ENCODE assay signal across 25 mouse cellular contexts in genomic region chr12:68618337-68618736, GRCm38 (mm10).
DNase-seq lines count a peak whose midpoint lies in the region; ATAC-seq and TF ChIP-seq lines count a peak whose summit lies in the region.
"Had no signal": no experiment of that assay in that cellular context is flagged by ENCODE, and none has a peak within 500 bp of the region (broad histone marks: within the 10 kb centered on the region; RNA-seq: fewer than 3 reads in every experiment).

No protein-coding gene starts in this region.

- H3K27me3 ChIP-seq in hindbrain, postnatal 0 days (ENCODE audit: insufficient read depth, low read length) = no peaks in the 10 kb centered on the region
- no peaks in the 10 kb centered on the region for H3K27me3 ChIP-seq in hindbrain, embryonic 11.5 days (ENCODE audit: control insufficient read depth, insufficient read depth, low read length)
- H3K27me3 ChIP-seq in heart, embryonic 12.5 days (replicated peaks) = no peaks in the 10 kb centered on the region
- H3K27me3 ChIP-seq: CH12.LX; embryonic facial prominence, embryonic 12.5 days; forebrain, embryonic 13.5 days; forebrain, embryonic 15.5 days; Patski had no signal

- H3K9me3 ChIP-seq in hindbrain, postnatal 0 days (ENCODE audit: low read length) = no peaks in the 10 kb centered on the region
- no peaks in the 10 kb centered on the region for H3K9me3 ChIP-seq in hindbrain, embryonic 11.5 days (ENCODE audit: control insufficient read depth, low read length)
- no peaks in the 10 kb centered on the region for H3K9me3 ChIP-seq in heart, embryonic 12.5 days (replicated peaks)
- H3K9me3 ChIP-seq: embryonic facial prominence, embryonic 10.5 days; embryonic facial prominence, embryonic 12.5 days; forebrain, embryonic 13.5 days; forebrain, embryonic 15.5 days had no signal

- no peak overlapping the region for H3K27ac ChIP-seq in hindbrain, postnatal 0 days
- no peak overlapping the region for H3K27ac ChIP-seq in hindbrain, embryonic 11.5 days (ENCODE audit: low read depth, low read length)
- no peak overlapping the region for H3K27ac ChIP-seq in heart, embryonic 12.5 days (ENCODE audit: poor library complexity, severe bottlenecking)
- H3K27ac ChIP-seq: embryonic facial prominence, embryonic 10.5 days; embryonic facial prominence, embryonic 12.5 days; forebrain, embryonic 13.5 days; forebrain, embryonic 15.5 days had no signal

- H3K4me2 ChIP-seq in hindbrain, postnatal 0 days (ENCODE audit: low read depth, low read length) = no peak overlapping the region
- no peak overlapping the region for H3K4me2 ChIP-seq in hindbrain, embryonic 11.5 days (replicated peaks; ENCODE audit: low read depth, low read length)
- H3K4me2 ChIP-seq in heart, embryonic 12.5 days = no peak overlapping the region
- H3K4me2 ChIP-seq: embryonic facial prominence, embryonic 12.5 days; forebrain, embryonic 13.5 days; forebrain, embryonic 15.5 days had no signal

- no peaks in the 10 kb centered on the region for H3K4me1 ChIP-seq in hindbrain, postnatal 0 days (ENCODE audit: insufficient read depth, low read length)
- H3K4me1 ChIP-seq in hindbrain, embryonic 11.5 days (replicated peaks; ENCODE audit: control insufficient read depth, insufficient read depth, low read length) = no peaks in the 10 kb centered on the region
- H3K4me1 ChIP-seq in heart, embryonic 12.5 days (replicated peaks) = no peaks in the 10 kb centered on the region
- H3K4me1 ChIP-seq: embryonic facial prominence, embryonic 10.5 days; embryonic facial prominence, embryonic 12.5 days; forebrain, embryonic 13.5 days; forebrain, embryonic 15.5 days had no signal

- DNase-seq in hindbrain, postnatal 0 days (ENCODE audit: low spot score) = peak; percentile 11
- DNase-seq in hindbrain, embryonic 11.5 days (ENCODE audit: low spot score) = no peak
- DNase-seq in 3T3-L1 (ENCODE audit: low read depth, low spot score) = peak; percentile 6
- peak; percentile 74 for DNase-seq in brain, adult 2 months (ENCODE audit: low read depth, low spot score)
- DNase-seq: adrenal gland, adult 8-10 months; adrenal gland, postnatal 14 days; adrenal gland, postnatal 36 days; B cell, adult 2 months; cerebellum, adult 11-12 months; cerebellum, adult 2 months; cerebellum, adult 9-10 months; cerebellum, postnatal 10 days; cerebellum, postnatal 25 days; forebrain, postnatal 0 days had no signal

- H3K4me3 ChIP-seq in hindbrain, postnatal 0 days (ENCODE audit: low read length) = no peak overlapping the region
- H3K4me3 ChIP-seq in hindbrain, embryonic 11.5 days (ENCODE audit: low read depth, low read length) = no peak overlapping the region
- no peak overlapping the region for H3K4me3 ChIP-seq in heart, embryonic 12.5 days
- H3K4me3 ChIP-seq: embryonic facial prominence, embryonic 10.5 days; embryonic facial prominence, embryonic 12.5 days; forebrain, embryonic 13.5 days; forebrain, embryonic 15.5 days had no signal

- no peak for ATAC-seq in hindbrain, postnatal 0 days
- no peak for ATAC-seq in hindbrain, embryonic 11.5 days (ENCODE audit: low FRiP score)
- ATAC-seq in heart, embryonic 12.5 days (ENCODE audit: insufficient number of reproducible peaks, low FRiP score) = no peak
- ATAC-seq in cerebellum, adult (ENCODE audit: insufficient number of reproducible peaks, low FRiP score, low TSS enrichment) = no peak
- ATAC-seq: activated CD4-positive, CD25-positive, alpha-beta regulatory T cell, adult 4 months; CD4-positive, CD25-positive, alpha-beta regulatory T cell, adult 4 months; forebrain, embryonic 13.5 days; forebrain, embryonic 15.5 days; forebrain, postnatal 0 days; Patski had no signal

- no peaks in the 10 kb centered on the region for H3K36me3 ChIP-seq in hindbrain, postnatal 0 days (ENCODE audit: insufficient read depth, low read length)
- no peaks in the 10 kb centered on the region for H3K36me3 ChIP-seq in hindbrain, embryonic 11.5 days (ENCODE audit: control insufficient read depth, insufficient read depth, low read length)
- no peaks in the 10 kb centered on the region for H3K36me3 ChIP-seq in heart, embryonic 12.5 days
- H3K36me3 ChIP-seq: embryonic facial prominence, embryonic 10.5 days; embryonic facial prominence, embryonic 12.5 days; forebrain, embryonic 15.5 days; G1E had no signal

- 71% methylated on average over 2 of the region's 2 CpGs for WGBS in hindbrain, postnatal 0 days
- 84% methylated on average over 2 of the region's 2 CpGs for WGBS in hindbrain, embryonic 11.5 days
- WGBS in heart, embryonic 12.5 days = 68% methylated on average over 2 of the region's 2 CpGs

- no peak overlapping the region for H3K9ac ChIP-seq in hindbrain, postnatal 0 days (replicated peaks; ENCODE audit: low read length)
- no peak overlapping the region for H3K9ac ChIP-seq in hindbrain, embryonic 11.5 days (ENCODE audit: low read depth, low read length)
- no peak overlapping the region for H3K9ac ChIP-seq in heart, embryonic 12.5 days
- H3K9ac ChIP-seq: embryonic facial prominence, embryonic 12.5 days; forebrain, embryonic 13.5 days; forebrain, embryonic 15.5 days; forebrain, postnatal 0 days had no signal

- no peak for TF ChIP-seq CTCF in hindbrain, postnatal 0 days (IDR thresholded peaks at IDR 0.05; ENCODE audit: low read depth)
